Mouse (Mus musculus) layer of hippocampus, adult 2 months (tissue): ENCODE measurements at regions not wholly inside any gene's neighbourhood (a gene's known extent, or its start where the extent isn't known, plus 50 kb on each side); places are given as distances from the start of the nearest gene placed in this dataset.
A peak's percentile ranks its signal among the peaks of the same experiment; 100 is the strongest.

ENCODE experiments used
- DNase-seq, 2 experiments: peaks; one replicate each; pipeline ENCODE4 v3.0.0; 2022; ENCODE audit warnings: low spot score in 2 of 2
- H3K27ac ChIP-seq: fragments of 200-600 bp; 2 replicates; pipeline ENCODE4 v1.8.1; 2022
- H3K4me3 ChIP-seq: fragments of 200-600 bp; 2 replicates; pipeline ENCODE4 v1.8.1; 2022; ENCODE audit warnings: mild to moderate bottlenecking
- CTCF ChIP-seq: fragments of 200-600 bp; conservative IDR thresholded peaks from 2 replicates; pipeline ENCODE4 v1.8.1; 2022; ENCODE audit warnings: antibody characterized with exemption, mild to moderate bottlenecking, moderate library complexity

DNA sequence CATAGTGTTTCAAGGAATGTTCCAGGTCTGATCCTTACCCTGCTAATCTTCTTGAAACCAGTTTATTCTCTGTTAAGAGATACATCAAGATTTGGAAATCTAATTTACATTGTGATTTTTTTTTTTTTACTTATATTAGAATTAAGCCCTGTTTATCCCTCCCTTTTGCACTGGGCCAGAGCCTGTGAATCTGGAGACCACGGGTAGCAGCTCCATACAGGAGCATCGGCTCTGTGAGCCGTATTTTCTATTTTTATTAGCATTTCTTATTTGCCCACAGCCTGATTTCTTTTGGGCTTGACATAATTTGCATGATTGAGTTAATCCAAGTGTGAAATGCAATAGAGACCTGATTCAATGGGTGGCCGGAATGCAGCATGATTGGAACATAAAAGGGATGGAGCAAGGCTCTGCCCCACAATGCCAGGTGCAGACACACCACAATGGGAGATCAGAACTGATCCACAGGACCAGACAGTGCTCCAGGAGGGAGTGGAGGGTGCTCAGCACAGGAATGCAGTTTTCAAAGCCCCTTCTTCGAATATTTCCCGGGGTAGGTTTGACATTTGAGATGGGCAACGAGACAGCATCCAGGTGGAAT lies 67.9 kb upstream of the Mrps9 start:
- H3K4me3 ChIP-seq: no peak overlapping the region
- TF ChIP-seq CTCF: no peak
- DNase-seq: no peak

DNA sequence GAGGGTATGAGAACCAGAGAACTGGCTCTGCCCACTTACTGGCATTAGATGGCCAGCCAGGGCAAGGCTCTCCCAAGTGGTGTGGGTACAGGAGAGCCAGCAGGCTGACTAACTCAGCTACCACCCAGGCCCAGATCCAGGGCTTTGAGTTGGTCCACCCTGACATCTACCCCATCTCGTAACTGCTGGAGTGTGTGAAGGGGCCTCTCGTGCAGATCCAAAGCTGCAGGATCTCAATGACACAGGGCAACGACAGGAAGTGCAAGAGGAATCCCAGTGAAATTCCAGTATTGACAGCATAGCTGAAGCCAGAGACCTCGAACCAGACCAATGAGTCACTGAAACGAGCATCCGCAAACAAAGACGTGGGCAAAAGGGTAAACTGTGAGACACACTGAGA lies 63.8 kb upstream of the Mrps9 start:
- H3K4me3 ChIP-seq: no peak overlapping the region
- H3K27ac ChIP-seq: no peak overlapping the region
- TF ChIP-seq CTCF: no peak
- no peak for DNase-seq

More for the DNA sequence above, 67.9 kb upstream of the Mrps9 start:
- H3K27ac ChIP-seq: no peak overlapping the region

DNA sequence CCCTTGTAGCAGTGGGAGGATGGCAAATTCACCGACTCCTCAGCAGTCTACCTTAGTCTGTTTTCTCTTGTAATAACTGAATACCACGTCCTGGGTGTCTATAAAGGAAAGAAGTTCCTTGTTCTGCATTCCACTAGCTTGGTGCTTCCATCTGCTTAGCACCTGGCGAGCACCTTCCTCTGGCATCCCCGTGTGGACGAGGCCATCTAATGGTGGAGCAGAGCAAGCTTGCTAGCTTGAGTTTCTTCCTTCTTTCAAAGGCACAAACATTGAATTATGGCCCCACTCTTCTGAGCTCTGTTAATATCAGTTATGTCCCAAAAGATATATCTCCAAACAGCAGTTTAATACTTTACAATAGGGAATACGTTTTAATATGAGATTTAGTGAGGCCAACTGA lies 62.6 kb upstream of the Mrps9 start:
- no peak for DNase-seq
- no peak overlapping the region for H3K27ac ChIP-seq
- TF ChIP-seq CTCF: peak; percentile 40
- H3K4me3 ChIP-seq: no peak overlapping the region
